Mouse (Mus musculus) heart, embryonic 11.5 days (tissue): Measurements from ENCODE around the gene Ppp1ca. TPM values are rescaled to one million over a fixed set of nuclear protein-coding genes. Genes with fewer than 3 reads are reported as not detected.
A peak's percentile ranks its signal among the peaks of the same experiment; 100 is the strongest.

Experiments used
- ATAC-seq: fragments of 200-750 bp; cut with Nextera tagmentation; replicated peaks from 2 replicates; pipeline ENCODE4 v1.8.0; 2017; ENCODE audit warnings: moderate library complexity; ENCODE audit not compliant: insufficient number of reproducible peaks, low FRiP score, low TSS enrichment
- H3K27ac ChIP-seq: fragments of 300-500 bp; sonication (generic); 2 replicates; pipeline ENCODE4 v1.5.1; 2014; ENCODE audit warnings: mild to moderate bottlenecking, low read depth, low read length
- H3K27me3 ChIP-seq: fragments of 300-500 bp; sonication (generic); 2 replicates; pipeline ENCODE4 v1.6.1; 2014; ENCODE audit warnings: mild to moderate bottlenecking, low read length, mixed read lengths; ENCODE audit not compliant: control insufficient read depth, insufficient read depth
- H3K36me3 ChIP-seq: fragments of 300-500 bp; sonication (generic); 2 replicates; pipeline ENCODE4 v1.6.1; 2014; ENCODE audit warnings: mild to moderate bottlenecking, low read length, moderate library complexity, mixed read lengths; ENCODE audit not compliant: control insufficient read depth, insufficient read depth
- H3K4me1 ChIP-seq: fragments of 300-500 bp; sonication (generic); 2 replicates; pipeline ENCODE4 v1.6.1; 2014; ENCODE audit warnings: low read length; ENCODE audit not compliant: control insufficient read depth, insufficient read depth
- H3K4me2 ChIP-seq: fragments of 300-500 bp; sonication (generic); 2 replicates; pipeline ENCODE4 v1.6.1; 2014; ENCODE audit warnings: mild to moderate bottlenecking, moderate library complexity
- H3K4me3 ChIP-seq: fragments of 300-500 bp; sonication (generic); 2 replicates; pipeline ENCODE4 v1.5.1; 2014; ENCODE audit warnings: low read depth, low read length
- H3K9ac ChIP-seq: fragments of 300-500 bp; sonication (generic); 2 replicates; pipeline ENCODE4 v1.6.1; 2014; ENCODE audit warnings: mild to moderate bottlenecking, low read depth, low read length, moderate library complexity
- H3K9me3 ChIP-seq: fragments of 300-500 bp; sonication (generic); replicated peaks from 2 replicates; pipeline ENCODE4 v1.6.1; 2016; ENCODE audit warnings: low read length; ENCODE audit not compliant: control insufficient read depth
- WGBS: fragments of 180-500 bp; shearing (Covaris S2); extraction: QIAGEN DNeasy Blood & Tissue Kit; methylation state at CpG from one replicate; pipeline ENCODE4 v1.1.7; 2014; ENCODE audit not compliant: insufficient replicate concordance; 5-methylcytosine and 5-hydroxymethylcytosine counted together
- polyA plus RNA-seq: library from polyadenylated mRNA; unstranded; fragments of >200 nt; fragmentation: Nextera tagmentation; extraction: Ambion mirVana; gene quantifications from 2 replicates; pipeline ENCODE4 v1.2.1, GENCODE M21; 2014

The Ppp1ca gene
- polyA plus RNA-seq, 1 experiment from 2014 or later, result 749 TPM

DNA sequence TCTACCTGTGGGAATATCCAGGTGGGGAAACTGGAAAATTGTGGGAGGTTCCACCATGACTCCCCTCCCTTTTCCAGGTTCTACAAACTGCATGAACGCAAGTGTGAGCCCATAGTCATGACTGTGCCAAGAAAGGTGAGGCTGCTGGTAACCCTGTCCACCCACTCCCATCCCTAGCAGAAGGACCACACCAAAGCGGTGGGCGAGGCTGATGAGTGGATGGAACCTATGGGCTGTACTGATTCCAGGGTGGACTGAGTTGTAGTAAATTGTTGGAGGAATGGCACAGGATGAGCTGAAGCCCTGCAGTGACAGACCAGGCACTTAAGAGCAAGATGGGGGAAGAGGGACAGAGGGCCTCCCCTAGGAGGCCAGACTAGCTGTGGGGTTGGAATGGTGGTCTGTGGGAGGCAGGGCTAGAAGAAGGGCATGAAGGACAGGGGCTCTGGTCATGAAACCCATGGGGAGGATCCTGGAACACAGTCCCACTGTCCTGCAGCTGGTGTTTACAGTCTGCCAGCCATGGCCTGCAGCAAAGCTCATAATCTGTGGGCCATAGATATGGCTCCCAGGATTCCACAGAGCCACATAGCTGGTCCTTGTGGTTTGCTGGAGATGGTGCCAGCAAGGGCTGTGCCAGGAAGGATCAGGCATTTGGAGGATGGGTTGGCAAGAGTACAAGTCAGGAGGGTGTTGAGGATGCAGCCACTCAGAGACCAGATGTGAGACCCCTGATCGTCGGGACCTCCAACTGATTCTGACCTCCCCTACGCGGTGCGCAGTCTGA lies 39.2 kb upstream of the Ppp1ca start:
- WGBS, result 85% methylated on average over 8 of the region's 8 CpGs
- Histone ChIP-seq H3K9me3 (no peaks in the 10 kb centered on the region), H3K27ac (no peak overlapping the region), H3K36me3 (peaks cover 22% of the 10 kb centered on the region), H3K27me3 (no peaks in the 10 kb centered on the region), H3K4me1 (peaks cover 7% of the 10 kb centered on the region), H3K4me3 (no peak overlapping the region), H3K4me2 (no peak overlapping the region), H3K9ac (peak overlapping the region; percentile 34; the same call in 1 of the 2 replicates)
- no peak for ATAC-seq

DNA sequence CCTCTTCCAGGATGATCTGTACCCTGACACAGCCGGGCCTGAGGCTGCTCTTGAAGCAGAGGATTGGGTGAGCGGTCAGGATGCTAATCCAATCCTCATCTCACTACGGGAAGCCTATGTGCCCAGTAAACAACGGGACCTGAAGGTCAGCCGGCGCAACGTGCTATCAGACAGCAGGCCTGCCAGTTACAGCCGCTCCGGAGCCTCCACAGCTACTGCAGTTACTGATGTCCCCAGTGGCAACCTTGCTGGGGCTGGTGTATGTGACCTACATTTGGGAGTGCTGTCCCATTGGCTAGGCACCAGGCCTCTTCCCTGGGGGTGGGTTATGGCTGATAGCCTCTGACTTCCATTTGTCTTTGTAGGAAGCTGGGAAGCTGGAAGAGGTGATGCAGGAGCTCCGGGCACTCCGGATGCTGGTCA lies 38.6 kb upstream of the Ppp1ca start, which contains the start of gene Ptprcap:
Ptprcap (plus strand) TSS at position 373 of the 423 bp plus-strand sequence.
- no peaks in the 10 kb centered on the region for H3K27me3 ChIP-seq
- H3K4me1 ChIP-seq, result peaks cover 7% of the 10 kb centered on the region
- ATAC-seq, result no peak
- no peak within 1 kb of the TSS for H3K4me3 ChIP-seq
- peaks cover 22% of the 10 kb centered on the region for H3K36me3 ChIP-seq
- no peaks in the 10 kb centered on the region for H3K9me3 ChIP-seq
- WGBS, result 57% methylated on average over 11 of the region's 11 CpGs
- no peak within 1 kb of the TSS for H3K27ac ChIP-seq
- H3K9ac ChIP-seq, result peak within 1 kb of the TSS; percentile 34; the same call in 1 of the 2 replicates
- H3K4me2 ChIP-seq, result no peak within 1 kb of the TSS

DNA sequence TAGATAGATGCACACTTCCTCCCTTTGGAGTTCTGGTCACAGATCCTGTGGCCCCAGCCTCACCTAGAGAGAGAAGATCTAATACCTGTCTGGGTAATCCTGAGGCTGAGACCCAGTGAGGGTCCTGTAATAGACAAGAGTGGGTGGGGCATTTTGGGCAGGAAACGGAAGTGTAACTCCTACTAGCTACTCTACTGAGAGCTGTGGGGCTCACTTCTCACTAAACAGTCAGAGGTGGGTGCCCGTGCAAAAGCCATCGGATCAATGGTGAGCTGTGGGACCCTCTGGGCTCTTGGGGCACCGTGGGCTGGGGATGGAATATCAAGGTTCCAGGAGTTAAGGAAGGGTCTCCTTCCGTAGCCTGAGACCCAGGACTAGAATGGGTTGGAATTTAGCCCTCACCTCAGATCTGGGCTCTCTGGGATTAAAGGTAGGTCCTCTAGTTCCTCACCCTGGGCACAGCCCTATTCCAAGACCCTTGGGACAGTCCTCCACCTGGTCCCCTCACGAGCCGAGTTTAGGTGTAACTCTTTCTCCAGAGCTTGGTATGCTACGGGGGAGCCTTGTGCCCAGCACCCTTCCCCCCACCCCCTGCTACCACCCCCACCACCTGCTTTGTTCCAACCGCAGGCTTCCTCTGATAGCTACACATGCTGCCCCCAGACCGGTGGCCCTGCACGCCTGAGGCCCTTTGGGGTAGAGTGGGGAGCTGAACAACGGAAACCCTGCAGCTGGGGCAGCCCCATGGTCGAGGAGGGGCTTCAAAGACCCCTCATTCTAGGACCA lies 37.2 kb upstream of the Ppp1ca start:
- 75% methylated on average over 13 of the region's 13 CpGs for WGBS
- no peaks in the 10 kb centered on the region for H3K9me3 ChIP-seq
- ATAC-seq, result no peak
- no peak overlapping the region for H3K4me2 ChIP-seq
- H3K27me3 ChIP-seq, result no peaks in the 10 kb centered on the region
- no peak overlapping the region for H3K27ac ChIP-seq
- H3K4me3 ChIP-seq, result no peak overlapping the region
- no peaks in the 10 kb centered on the region for H3K4me1 ChIP-seq
- peaks cover 22% of the 10 kb centered on the region for H3K36me3 ChIP-seq
- H3K9ac ChIP-seq, result 0 out of 2 replicates have a peak overlapping the region, but pooled peaks have one; percentile 4

DNA sequence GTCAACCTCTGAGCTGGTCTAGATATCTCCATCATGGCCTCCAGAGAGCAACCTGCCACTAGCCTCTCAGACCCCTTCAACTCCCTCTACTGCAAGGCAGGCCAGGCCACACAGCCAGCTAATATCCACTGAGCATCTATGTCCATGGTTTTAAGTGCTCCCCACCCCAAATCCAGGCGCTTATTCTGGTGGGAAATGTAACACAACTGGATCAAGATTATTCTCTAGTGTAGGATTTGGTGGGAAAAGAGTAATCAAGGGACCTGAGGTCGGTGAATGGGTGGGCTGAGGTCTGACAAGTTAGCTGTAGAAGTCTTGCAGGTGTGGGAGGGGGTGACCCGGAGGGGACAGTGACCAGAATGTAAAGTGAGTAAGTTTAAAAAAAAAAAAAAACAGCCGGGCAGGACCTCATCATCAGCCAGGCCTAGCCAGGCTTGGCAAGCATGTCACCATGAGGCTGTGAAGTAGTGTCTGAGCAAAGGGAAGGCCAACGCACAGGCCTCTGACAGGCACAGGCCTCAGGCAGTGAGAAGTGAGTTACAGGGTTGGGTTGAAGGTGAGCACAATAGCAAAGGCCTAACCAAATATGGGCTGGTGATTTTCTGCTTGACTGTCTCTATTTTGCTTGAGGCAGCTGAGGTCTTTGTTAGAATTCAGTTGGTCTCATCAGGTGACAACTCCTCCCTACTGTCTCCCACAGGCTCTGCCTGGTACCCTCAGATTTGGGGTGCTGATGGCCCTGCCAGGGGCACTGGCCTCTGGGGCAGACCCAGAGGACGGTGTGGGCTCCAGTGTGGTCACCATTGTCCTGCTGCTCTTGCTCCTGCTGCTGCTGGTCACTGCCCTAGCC lies 36.4 kb upstream of the Ppp1ca start:
- H3K36me3 ChIP-seq, result peaks cover 21% of the 10 kb centered on the region
- no peaks in the 10 kb centered on the region for H3K4me1 ChIP-seq
- no peak for ATAC-seq
- H3K27me3 ChIP-seq, result no peaks in the 10 kb centered on the region
- H3K27ac ChIP-seq, result no peak overlapping the region
- 82% methylated on average over 6 of the region's 6 CpGs for WGBS
- 0 out of 2 replicates have a peak overlapping the region, but pooled peaks have one; percentile 4 for H3K9ac ChIP-seq
- H3K9me3 ChIP-seq, result no peaks in the 10 kb centered on the region
- H3K4me2 ChIP-seq, result no peak overlapping the region
- H3K4me3 ChIP-seq, result no peak overlapping the region

DNA sequence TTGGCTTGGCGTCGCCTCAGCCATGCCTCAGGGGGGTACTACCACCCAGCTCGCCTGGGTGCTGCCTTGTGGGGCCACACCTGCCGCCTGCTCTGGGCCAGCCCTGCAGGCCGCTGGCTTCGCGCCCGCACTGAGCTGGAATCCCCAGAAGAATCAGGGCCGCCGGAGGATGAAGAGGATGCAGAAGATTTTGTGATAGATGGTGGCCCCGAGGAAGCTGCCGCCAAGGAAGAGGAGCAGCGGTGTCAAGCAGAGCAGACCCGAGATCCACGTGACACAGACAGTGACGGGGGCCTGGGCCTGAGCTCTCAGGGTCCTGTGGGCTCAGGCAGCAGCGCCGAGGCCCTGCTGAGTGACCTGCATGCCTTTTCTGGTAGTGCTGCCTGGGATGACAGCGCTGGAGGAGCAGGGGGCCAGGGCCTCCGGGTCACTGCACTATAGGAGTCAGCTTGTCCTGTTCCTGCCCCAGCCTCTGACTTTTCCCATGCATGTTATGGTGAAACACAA lies 35.7 kb upstream of the Ppp1ca start:
- no peak for ATAC-seq
- no peak overlapping the region for H3K4me3 ChIP-seq
- 66% methylated on average over 20 of the region's 20 CpGs for WGBS
- H3K9ac ChIP-seq, result no peak overlapping the region
- H3K27me3 ChIP-seq, result no peaks in the 10 kb centered on the region
- H3K27ac ChIP-seq, result no peak overlapping the region
- no peaks in the 10 kb centered on the region for H3K9me3 ChIP-seq
- H3K36me3 ChIP-seq, result peaks cover 21% of the 10 kb centered on the region
- H3K4me2 ChIP-seq, result no peak overlapping the region
- H3K4me1 ChIP-seq, result no peaks in the 10 kb centered on the region

DNA sequence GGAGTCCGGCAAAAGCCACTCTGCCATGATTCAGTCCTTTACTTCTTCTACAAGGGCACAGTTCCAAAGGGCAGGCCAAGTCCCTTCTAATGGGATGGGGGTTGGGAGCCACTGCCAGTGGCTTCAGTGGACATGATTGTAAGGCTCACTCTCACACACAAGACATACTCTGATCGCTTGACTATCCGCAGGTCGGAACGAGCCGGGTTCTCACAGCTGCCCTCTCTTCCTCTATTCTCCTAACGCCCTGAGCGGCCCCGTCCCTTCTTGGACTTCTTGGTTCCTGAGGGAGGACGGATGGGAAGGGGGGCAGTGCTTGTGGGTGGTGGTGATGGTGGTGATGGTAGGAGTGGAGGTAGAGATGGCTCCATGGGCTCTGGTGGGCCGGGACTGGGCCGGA lies 35.1 kb upstream of the Ppp1ca start:
- H3K27ac ChIP-seq, result no peak overlapping the region
- no peak overlapping the region for H3K9ac ChIP-seq
- no peaks in the 10 kb centered on the region for H3K27me3 ChIP-seq
- no peak for ATAC-seq
- no peaks in the 10 kb centered on the region for H3K4me1 ChIP-seq
- no peak overlapping the region for H3K4me2 ChIP-seq
- H3K4me3 ChIP-seq, result no peak overlapping the region
- H3K36me3 ChIP-seq, result peaks cover 19% of the 10 kb centered on the region
- H3K9me3 ChIP-seq, result no peaks in the 10 kb centered on the region
- WGBS, result 92% methylated on average over 12 of the region's 12 CpGs

DNA sequence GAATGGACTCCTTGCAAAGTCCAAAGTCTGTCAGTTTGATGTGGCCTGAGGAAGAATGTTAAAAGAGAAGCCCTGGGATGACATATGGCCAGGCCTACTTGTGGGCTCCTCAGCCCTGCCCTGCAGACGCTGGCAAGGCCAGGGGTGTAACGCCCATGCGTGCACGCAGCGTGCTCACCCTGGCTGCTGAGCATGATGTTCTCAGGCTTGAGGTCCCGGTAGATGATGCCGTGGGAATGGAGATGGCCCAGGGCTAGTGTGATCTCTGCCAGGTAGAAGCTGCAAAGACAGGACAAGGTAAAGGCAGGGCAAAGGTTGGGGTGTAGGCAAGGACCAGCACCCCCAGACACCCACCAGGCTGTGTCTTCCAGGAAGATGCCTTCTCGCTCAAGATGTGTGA lies 32.8 kb upstream of the Ppp1ca start:
- no peak overlapping the region for H3K4me3 ChIP-seq
- no peak overlapping the region for H3K4me2 ChIP-seq
- no peaks in the 10 kb centered on the region for H3K27me3 ChIP-seq
- ATAC-seq, result no peak
- peaks cover 13% of the 10 kb centered on the region for H3K36me3 ChIP-seq
- H3K27ac ChIP-seq, result no peak overlapping the region
- no peaks in the 10 kb centered on the region for H3K9me3 ChIP-seq
- H3K4me1 ChIP-seq, result peaks cover 7% of the 10 kb centered on the region; the same call in 1 of the 2 replicates
- no peak overlapping the region for H3K9ac ChIP-seq
- WGBS, result 93% methylated on average over 8 of the region's 8 CpGs
